Mouse (Mus musculus): ENCODE results near the gene Nup210l. TPM values are rescaled to one million over a fixed set of nuclear protein-coding genes. Genes with fewer than 3 reads are reported as not detected.

Nup210l gene
- polyA plus RNA-seq, 1 experiment from 2014 or later = 0.34 TPM

DNA sequence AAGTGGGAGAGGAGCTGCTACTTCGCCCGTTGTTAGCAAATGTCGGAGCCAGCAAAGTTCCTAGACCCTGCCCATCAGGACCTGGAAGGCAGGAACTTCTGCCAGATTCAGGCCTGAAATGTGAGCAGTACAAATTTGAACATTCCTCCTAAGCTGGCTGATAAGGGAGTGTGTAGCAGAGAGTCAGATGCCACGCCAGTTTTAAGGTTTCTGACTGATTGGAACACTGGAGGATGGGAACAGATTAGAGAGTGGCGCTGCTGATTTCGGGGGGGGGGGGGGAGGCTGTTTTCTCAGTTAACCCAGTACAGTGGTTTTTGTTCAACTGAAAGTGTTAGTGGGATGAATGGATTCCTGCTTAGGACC, 23.5 kb upstream of the Nup210l start:
- H3K4me3 ChIP-seq = peak overlapping the region; percentile 90
- ATAC-seq (ENCODE audit: low FRiP score, low read depth) = no peak
- peak overlapping the region; percentile 79 for H3K4me2 ChIP-seq (replicated peaks)
- H3K27ac ChIP-seq = peak overlapping the region; percentile 97
- H3K4me1 ChIP-seq = peaks cover 58% of the 10 kb centered on the region
- H3K9ac ChIP-seq = peak overlapping the region; percentile 90
- peaks cover 3% of the 10 kb centered on the region; the same call in 1 of the 2 replicates for H3K36me3 ChIP-seq
- WGBS = 2% methylated on average over 6 of the region's 6 CpGs
- H3K27me3 ChIP-seq = no peaks in the 10 kb centered on the region
- H3K9me3 ChIP-seq = no peaks in the 10 kb centered on the region

- H3K27me3 ChIP-seq = no peaks in the 10 kb centered on the region
- WGBS = 80% methylated on average over 5 of the region's 5 CpGs
Measured at GRCm38 (mm10) chr3:90081365-90082240, 22.3 kb upstream of the Nup210l start.

GRCm38 (mm10) chr3:90083034-90083433, 20.9 kb upstream of the Nup210l start:
- peak overlapping the region; percentile 79 for H3K4me2 ChIP-seq (replicated peaks)
- no peak overlapping the region for H3K27ac ChIP-seq
- H3K9ac ChIP-seq = no peak overlapping the region
- WGBS = 56% methylated on average over 5 of the region's 5 CpGs
- no peak for ATAC-seq (ENCODE audit: low FRiP score, low read depth)
- peaks cover 51% of the 10 kb centered on the region for H3K4me1 ChIP-seq
- H3K36me3 ChIP-seq = peaks cover 23% of the 10 kb centered on the region
- H3K4me3 ChIP-seq = no peak overlapping the region
- no peaks in the 10 kb centered on the region for H3K27me3 ChIP-seq
- no peaks in the 10 kb centered on the region for H3K9me3 ChIP-seq

More at GRCm38 (mm10) chr3:90081365-90082240, 22.3 kb upstream of the Nup210l start:
- no peak for ATAC-seq (ENCODE audit: low FRiP score, low read depth)
- peak overlapping the region; percentile 79 for H3K4me2 ChIP-seq (replicated peaks)
- peaks cover 58% of the 10 kb centered on the region for H3K4me1 ChIP-seq
- H3K4me3 ChIP-seq = peak overlapping the region; percentile 90
- peak overlapping the region; percentile 3; the same call in 1 of the 2 replicates for H3K27ac ChIP-seq
- peaks cover 9% of the 10 kb centered on the region for H3K36me3 ChIP-seq
- no peaks in the 10 kb centered on the region for H3K9me3 ChIP-seq
- H3K9ac ChIP-seq = peak overlapping the region; percentile 27

- no peak for ATAC-seq (ENCODE audit: low FRiP score, low read depth)
- Histone ChIP-seq H3K4me1 (peaks cover 46% of the 10 kb centered on the region), H3K27me3 (no peaks in the 10 kb centered on the region), H3K36me3 (peaks cover 31% of the 10 kb centered on the region), H3K9ac (no peak overlapping the region), H3K4me2 (replicated peaks) (peak overlapping the region; percentile 79), H3K27ac (peak overlapping the region; percentile 48; the same call in 1 of the 2 replicates), H3K4me3 (0 out of 2 replicates have a peak overlapping the region, but pooled peaks have one; percentile 2), H3K9me3 (no peaks in the 10 kb centered on the region)
- 71% methylated on average over 3 of the region's 3 CpGs for WGBS
Measured at GRCm38 (mm10) chr3:90083698-90084324, 20.1 kb upstream of the Nup210l start.

DNA sequence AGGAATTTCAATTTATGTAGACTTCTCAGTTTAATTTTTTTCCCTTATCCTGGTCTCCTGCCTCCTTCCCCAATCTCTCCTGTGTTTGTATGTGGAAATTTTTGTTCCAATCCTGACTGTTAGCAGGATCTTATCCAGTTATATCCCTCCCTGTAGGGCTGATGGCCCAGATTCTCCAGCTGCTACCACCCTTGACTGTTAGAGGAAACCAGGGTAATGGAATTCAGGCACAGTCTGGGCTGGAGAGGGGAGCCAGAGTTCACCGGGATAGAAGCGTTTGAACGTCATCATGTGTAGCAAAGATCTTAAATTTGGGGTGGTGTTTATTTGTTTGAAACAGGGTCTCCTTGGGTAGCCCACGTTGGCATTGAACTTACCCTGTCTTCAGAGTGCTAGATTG, 19.1 kb upstream of the Nup210l start:
- Histone ChIP-seq H3K27me3 (no peaks in the 10 kb centered on the region), H3K4me1 (peaks cover 43% of the 10 kb centered on the region), H3K9me3 (no peaks in the 10 kb centered on the region), H3K4me2 (replicated peaks) (no peak overlapping the region), H3K9ac (no peak overlapping the region), H3K27ac (no peak overlapping the region), H3K4me3 (no peak overlapping the region), H3K36me3 (peaks cover 41% of the 10 kb centered on the region)
- no peak for ATAC-seq (ENCODE audit: low FRiP score, low read depth)
- WGBS = 80% methylated on average over 4 of the region's 4 CpGs

GRCm38 (mm10) chr3:90085281-90085680, 18.7 kb upstream of the Nup210l start:
- Histone ChIP-seq H3K4me1 (peaks cover 43% of the 10 kb centered on the region), H3K9me3 (no peaks in the 10 kb centered on the region), H3K27me3 (no peaks in the 10 kb centered on the region), H3K4me3 (no peak overlapping the region), H3K4me2 (replicated peaks) (no peak overlapping the region), H3K36me3 (peaks cover 45% of the 10 kb centered on the region), H3K9ac (no peak overlapping the region), H3K27ac (no peak overlapping the region)
- no peak for ATAC-seq (ENCODE audit: low FRiP score, low read depth)
- WGBS = 82% methylated on average over 6 of the region's 6 CpGs

- 93% methylated on average over 5 of the region's 5 CpGs for WGBS
- Histone ChIP-seq H3K36me3 (peaks cover 53% of the 10 kb centered on the region), H3K27me3 (no peaks in the 10 kb centered on the region), H3K4me3 (no peak overlapping the region), H3K4me2 (replicated peaks) (no peak overlapping the region), H3K4me1 (peaks cover 40% of the 10 kb centered on the region), H3K9me3 (no peaks in the 10 kb centered on the region), H3K9ac (no peak overlapping the region), H3K27ac (no peak overlapping the region)
- no peak for ATAC-seq (ENCODE audit: low FRiP score, low read depth)
Measured at GRCm38 (mm10) chr3:90086068-90086467, 17.9 kb upstream of the Nup210l start.

- Histone ChIP-seq H3K4me2 (replicated peaks) (no peak overlapping the region), H3K27ac (no peak overlapping the region), H3K4me1 (peaks cover 15% of the 10 kb centered on the region), H3K36me3 (peaks cover 79% of the 10 kb centered on the region), H3K4me3 (no peak overlapping the region), H3K9ac (no peak overlapping the region), H3K27me3 (no peaks in the 10 kb centered on the region), H3K9me3 (no peaks in the 10 kb centered on the region)
- 85% methylated on average over 2 of the region's 2 CpGs for WGBS
- ATAC-seq (ENCODE audit: low FRiP score, low read depth) = no peak
Measured at GRCm38 (mm10) chr3:90088617-90089016, 15.3 kb upstream of the Nup210l start.

DNA sequence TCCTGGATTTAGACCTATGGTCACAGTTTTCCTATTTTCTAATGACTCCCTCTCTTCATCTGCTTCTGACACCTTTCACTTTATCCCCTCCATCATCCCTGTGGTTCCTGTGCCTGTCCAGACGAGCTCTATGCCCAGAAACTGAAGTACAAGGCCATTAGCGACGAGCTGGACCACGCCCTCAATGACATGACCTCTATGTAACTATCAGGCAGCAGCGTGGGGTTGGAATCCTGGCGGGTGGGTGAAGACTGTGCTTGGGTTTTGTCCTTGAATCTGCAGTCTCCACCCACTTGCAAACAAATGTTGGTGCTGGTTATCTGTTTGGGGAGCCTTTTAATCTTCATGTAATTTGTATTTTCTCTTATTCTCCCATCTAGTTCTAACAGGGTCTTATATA, 13.0 kb upstream of the Nup210l start:
- WGBS = 89% methylated on average over 6 of the region's 6 CpGs
- H3K4me2 ChIP-seq (replicated peaks) = no peak overlapping the region
- no peak for ATAC-seq (ENCODE audit: low FRiP score, low read depth)

GRCm38 (mm10) chr3:90094453-90094852, 9.5 kb upstream of the Nup210l start:
- 93% methylated on average over 3 of the region's 3 CpGs for WGBS
- Histone ChIP-seq H3K9ac (no peak overlapping the region), H3K4me1 (no peaks in the 10 kb centered on the region), H3K4me2 (replicated peaks) (no peak overlapping the region), H3K27ac (no peak overlapping the region), H3K9me3 (no peaks in the 10 kb centered on the region), H3K4me3 (no peak overlapping the region), H3K36me3 (peaks cover 93% of the 10 kb centered on the region), H3K27me3 (no peaks in the 10 kb centered on the region)
- ATAC-seq (ENCODE audit: low FRiP score, low read depth) = no peak

More for the DNA sequence above, 13.0 kb upstream of the Nup210l start:
- Histone ChIP-seq H3K4me1 (no peaks in the 10 kb centered on the region), H3K36me3 (peaks cover 97% of the 10 kb centered on the region), H3K27me3 (no peaks in the 10 kb centered on the region), H3K9me3 (no peaks in the 10 kb centered on the region), H3K4me3 (no peak overlapping the region), H3K9ac (no peak overlapping the region), H3K27ac (no peak overlapping the region)

- Histone ChIP-seq H3K9me3 (no peaks in the 10 kb centered on the region), H3K27me3 (no peaks in the 10 kb centered on the region), H3K4me1 (no peaks in the 10 kb centered on the region), H3K36me3 (peaks cover 78% of the 10 kb centered on the region), H3K4me2 (replicated peaks) (no peak overlapping the region), H3K9ac (no peak overlapping the region), H3K27ac (no peak overlapping the region), H3K4me3 (no peak overlapping the region)
- 81% methylated on average over 5 of the region's 5 CpGs for WGBS
- ATAC-seq (ENCODE audit: low FRiP score, low read depth) = no peak
Measured at GRCm38 (mm10) chr3:90097928-90098327, 6.0 kb upstream of the Nup210l start.

DNA sequence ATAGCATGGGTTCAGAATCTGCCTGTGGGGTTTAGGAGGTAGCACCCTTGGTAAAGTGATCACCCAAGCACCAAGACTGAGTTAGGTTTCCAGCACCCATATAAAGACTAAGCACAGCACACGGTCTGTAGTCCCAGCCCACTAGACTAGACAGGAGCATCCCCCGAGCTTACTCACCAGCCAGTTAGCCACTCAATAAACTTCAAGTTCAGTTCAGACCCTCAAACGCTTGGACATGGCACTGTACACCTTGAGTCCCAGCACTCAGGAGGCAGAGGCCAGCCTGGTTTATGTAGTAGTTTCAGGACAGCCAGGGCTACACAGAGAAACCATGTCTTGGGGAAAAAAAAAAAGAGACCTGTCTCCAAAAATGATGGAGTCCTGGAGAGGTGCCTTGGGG, 2.9 kb upstream of the Nup210l start:
- Histone ChIP-seq H3K36me3 (peaks cover 53% of the 10 kb centered on the region), H3K27me3 (no peaks in the 10 kb centered on the region), H3K4me3 (no peak overlapping the region), H3K4me2 (replicated peaks) (no peak overlapping the region), H3K9ac (no peak overlapping the region), H3K27ac (no peak overlapping the region), H3K9me3 (0 out of 2 replicates have a peak, but pooled peaks cover 6% of the 10 kb centered on the region), H3K4me1 (no peaks in the 10 kb centered on the region)
- 86% methylated on average over 3 of the region's 3 CpGs for WGBS
- no peak for ATAC-seq (ENCODE audit: low FRiP score, low read depth)
